Mouse (Mus musculus): Measurements from ENCODE around the gene Phc1.

Phc1 gene

DNA sequence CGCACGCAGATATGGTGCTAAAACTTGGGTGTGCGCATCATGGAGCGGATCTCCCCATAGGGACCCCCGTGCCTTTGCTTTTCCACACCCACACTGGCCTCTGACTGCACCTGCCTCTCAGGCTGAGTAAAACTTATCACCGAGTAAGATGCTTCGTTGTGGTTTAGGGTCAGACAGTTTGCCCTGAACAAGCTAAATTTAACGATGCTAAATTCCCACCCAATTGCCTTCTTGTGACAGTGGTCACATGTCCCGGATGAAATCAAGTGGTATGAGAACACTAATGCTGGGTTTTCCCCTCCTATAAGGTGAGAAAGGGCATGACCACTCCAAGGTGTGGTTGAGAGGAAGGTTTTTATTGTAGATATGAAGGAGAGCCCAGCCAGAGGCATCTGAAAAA, 46.6 kb downstream of the Phc1 start:
- no peak for DNase-seq

DNA sequence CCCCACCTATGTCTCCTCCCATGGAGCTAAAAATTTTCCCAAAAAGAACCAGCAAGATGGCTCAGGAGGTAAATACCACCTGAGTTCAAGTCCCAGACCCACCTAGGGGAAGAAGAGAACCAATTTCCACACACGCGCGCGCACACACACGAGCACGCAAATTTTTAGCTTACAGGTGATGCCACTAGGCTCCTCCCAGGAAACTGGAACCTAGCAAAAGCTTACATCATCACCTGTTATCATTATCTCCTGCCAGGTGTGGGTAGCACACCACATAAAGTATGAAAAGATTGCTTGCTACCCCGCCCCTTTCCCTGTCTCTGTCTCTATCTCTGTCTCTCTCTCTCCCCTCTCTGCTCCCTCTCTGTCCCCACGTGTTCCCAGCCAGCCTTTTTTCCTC, 47.2 kb downstream of the Phc1 start:
- no peak for DNase-seq

DNA sequence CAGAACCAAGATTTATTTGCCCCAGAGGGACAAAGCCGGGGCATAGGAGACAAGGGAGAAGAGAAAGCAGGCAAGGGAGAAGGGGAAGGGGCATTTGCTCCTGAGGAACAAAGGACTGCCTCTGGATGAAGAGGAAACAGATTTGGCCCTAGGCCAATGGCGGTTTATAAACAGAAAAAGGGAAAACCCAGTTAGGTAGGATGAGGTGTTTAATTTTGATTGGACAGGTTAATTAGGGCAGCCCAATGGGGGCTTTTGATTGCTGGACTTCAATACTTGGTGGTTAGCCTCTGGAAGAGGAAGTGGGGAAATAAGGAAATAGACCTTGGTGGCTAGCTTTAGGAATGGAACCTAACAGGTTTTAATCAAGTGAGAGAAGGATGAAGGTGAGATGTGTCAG, 48.2 kb downstream of the Phc1 start:
- no peak for DNase-seq

DNA sequence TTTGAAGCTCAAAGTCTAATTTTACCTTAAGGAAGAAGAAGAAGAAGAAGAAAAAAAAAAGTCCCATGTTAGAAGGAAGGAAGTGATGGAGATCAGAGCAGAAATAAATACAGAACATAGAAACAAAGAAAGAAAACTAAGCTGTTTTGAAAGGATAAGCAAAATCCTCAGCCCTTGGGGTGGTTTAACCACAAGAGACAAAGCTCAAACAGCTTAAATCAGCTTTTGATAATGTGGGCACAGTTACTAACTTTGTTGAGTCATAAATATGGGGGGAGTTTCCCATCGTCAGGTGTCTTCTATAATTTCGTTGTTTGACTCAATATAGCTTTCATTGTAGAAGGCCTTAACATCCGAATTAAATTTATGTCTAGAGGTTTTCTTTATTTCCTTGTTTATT, 48.6 kb downstream of the Phc1 start:
- DNase-seq = no peak

DNA sequence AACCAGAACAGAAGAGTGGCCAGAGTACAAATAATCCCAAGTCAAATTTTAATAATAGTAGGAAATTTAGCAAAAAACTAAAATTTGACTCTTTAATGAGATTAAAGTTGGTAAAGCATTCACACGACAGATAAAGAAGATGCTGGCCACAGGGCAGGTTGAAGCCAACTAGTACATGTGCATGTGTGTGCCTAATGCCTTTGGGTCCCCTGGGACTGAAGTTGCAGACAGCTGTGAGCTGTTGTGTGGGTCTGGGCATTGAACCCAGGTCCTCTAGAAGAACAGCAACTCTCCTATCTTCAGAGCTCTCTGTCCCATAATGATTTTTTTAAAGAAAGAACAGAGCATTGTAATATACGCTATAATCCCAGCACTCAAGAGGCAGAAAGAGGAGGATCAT, 49.1 kb downstream of the Phc1 start:
- no peak for DNase-seq

DNA sequence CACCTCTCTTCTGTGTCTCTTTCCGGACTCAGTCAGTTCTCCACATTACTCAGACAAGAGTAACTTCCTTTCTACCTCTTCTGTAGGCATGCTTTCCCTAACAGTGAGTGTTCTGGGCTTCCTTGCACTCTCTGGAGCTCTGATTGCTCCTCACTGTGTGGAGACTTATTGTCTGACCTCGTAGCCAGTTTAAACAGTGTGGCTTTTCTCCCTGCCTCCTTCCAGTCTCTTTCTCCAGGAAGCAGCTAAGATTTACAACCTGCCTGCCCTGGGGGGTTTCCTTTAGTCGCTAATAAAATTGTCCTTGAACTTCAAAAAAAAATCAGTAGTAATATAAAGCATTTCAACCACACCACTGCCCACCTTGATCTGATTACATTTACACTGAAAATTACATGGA, 50.1 kb downstream of the Phc1 start:
- DNase-seq = no peak

DNA sequence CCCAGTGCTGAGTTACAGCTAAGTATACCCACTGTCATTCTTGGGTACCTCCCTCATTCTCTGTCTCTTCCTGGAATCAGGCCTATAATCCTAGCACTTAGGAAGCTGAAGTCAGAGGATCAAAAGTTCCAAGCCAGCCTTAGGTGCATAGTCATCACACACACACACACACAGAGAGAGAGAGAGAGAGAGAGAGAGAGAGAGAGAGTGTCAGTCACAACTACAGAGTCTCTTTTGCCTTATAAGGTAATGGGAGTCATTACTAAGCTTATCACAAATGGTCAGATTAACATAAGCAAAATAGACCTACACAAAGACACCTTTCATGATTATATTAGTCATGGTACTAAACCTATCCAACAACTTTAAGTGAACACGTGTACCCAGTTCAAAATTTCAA, 51.0 kb downstream of the Phc1 start:
- DNase-seq = no peak

DNA sequence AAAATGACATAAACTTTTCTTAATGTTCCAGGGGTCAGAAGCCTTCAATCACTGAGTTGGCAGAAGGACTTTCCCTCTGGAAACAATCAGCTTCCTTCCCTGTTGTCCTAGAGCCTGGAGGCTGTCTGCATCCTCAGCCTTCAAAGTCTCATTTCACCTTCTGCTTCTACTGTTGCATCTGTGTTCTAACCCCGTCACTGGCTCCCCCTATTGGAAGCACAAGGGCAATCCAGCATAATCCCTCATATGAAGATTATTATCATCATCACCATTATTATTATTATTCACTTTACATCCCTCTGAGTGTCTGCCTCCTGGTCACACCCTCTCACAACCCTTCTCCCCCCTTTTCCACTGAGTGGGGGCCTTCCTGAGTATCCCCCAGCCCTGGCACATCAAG, 52.1 kb downstream of the Phc1 start:
- no peak for DNase-seq

DNA sequence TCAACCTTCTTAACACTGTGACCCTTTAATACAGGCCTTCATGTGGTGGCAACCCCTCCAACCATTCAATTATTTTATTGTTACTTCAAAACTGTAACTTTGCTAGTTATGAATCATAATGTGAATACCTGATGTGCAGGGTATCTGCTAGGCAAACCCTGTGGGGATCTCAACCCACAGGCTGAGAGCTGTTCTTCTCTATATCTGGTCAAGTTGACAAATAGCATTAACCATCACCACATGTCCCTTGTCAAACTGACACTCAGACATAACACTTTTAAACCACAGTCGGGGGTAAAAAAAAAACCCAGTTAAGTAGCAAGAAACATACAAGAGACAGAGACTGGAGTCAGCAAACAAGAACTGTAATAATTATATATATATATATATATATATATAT, 55.5 kb downstream of the Phc1 start:
- DNase-seq = no peak

DNA sequence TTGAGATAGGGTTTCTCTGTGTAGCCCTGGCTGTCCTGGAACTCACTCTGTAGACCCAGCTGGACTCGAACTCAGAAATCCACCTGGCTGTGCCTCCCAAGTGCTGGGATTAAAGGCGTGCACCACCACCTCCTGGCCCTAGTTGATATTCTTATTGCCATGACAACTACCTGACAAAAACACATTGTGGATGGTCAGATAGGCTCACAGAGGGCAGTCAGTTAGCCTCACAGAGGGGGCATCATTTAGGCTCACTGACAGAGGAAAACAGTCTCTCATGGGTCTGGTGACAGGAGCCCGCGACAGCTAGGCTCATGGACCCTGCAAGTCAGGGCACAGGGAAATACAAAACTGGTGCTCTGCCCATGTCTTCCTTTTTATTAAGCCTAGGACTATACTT, 56.1 kb downstream of the Phc1 start:
- DNase-seq = no peak

DNA sequence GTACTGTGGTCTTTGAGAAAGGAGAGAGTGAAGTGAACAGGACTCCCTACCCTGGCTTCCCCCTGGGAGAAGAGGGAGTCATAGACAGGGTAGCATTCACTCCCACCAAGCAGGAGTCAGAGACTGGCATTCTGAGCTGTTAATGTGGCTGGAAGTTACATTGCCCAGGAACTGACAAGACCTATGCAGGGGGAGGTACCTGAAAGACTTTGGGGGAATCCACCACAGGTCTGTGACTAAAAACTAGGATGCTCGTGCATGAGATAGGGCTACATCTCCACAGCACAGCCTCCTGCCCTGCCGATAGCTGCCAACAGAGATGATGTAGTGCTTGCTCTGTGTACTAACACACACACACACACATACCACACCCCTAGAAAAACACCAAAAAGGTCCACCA, 56.9 kb downstream of the Phc1 start:
- DNase-seq = no peak

DNA sequence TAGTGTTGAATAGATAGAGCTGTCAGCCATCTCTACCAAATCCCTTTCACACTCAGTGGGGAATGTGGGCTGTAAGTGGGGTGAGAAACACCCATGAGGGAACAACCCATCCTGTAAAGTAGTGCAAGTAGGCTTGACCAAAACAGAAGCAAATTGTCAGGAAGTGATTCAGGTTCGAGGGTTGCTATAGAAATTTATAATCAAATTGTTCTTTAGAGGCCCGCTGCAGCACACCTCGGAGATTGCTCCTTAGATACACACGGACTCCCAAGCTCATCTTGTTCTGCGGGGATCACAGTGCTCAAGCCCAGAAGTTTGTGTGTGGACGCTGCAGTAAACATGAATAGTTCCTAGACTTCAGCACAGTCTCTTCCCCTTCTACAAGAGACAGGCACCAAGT, 57.6 kb downstream of the Phc1 start, which contains the start of gene Klrg1:
Gene Klrg1 (minus strand): TSS at position 101 of the 400 bp plus-strand sequence.
- DNase-seq = no peak

DNA sequence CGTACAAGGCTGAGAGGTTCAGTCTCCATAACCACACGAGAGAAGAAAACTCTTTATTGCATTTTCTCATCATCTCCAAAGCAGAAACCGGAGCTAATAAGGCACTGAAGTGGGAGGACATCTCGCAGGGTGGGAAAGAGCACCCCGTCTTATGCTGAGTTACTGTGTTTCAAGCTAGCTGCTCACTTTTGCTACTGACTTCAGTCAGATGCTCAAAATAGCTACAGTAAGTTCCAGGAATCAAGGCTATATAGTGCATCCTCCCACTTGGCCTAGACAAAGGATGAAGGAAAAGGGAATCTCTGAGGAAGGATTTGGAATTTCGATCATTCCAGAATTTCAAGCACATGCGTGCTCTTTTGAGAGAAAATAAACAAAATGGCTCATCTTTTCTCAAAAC, 63.8 kb downstream of the Phc1 start:
- no peak for DNase-seq

DNA sequence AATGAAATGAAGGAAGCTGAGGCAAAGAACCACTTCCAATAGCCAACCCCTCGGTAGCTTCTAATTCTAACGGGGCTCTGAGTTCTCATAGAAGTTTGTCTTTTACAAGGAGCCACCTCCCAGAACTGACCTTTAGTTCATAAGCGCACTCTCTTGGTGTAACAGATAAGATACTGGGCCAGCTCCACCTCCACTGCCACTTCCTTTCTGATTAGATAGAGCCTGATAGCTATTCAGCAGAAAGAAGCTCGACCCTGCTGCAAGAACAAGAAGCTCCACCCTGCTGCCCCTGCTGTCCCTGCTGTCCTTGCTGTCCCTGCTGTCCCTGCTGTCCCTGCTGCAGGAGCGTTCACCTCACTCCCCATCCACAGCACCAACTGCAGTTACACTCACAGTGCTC, 65.8 kb downstream of the Phc1 start:
- no peak for DNase-seq

DNA sequence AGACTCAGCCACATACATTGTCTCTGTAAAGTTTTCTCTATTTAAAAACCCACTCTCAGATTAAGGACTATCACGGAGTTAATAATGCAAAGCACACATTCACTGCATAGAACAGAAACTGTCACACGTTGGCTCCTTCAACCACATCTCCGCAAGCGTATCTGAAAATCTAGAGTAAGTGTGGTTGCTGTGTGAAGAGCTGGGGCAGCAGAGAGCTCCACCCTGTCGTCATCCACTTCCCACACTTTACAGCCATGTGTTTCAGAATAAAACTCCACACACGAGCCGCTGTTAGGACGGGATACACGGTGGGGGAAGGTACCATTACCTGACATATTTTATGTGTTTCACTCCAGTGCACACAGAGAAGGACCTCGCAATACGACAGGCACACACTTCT, 70.2 kb downstream of the Phc1 start:
- no peak for DNase-seq

DNA sequence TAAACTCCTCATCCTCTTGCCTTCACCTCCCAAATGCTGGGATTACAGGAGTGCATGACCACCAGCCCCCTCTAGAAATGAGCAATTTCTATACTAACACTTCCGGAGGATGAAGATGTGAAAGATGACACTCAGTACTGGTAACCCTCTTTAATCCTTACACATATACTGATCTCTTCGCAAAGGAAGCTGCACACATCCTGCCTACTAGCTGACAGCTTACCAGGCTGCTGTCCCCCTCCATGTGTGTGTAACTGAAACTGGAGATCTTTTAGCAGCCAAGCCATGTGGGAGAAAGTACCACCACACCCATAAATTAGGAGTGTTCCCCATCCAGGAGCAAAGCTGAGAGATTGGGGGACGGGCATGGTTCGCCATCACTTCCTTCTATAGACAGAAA, 71.2 kb downstream of the Phc1 start:
- DNase-seq = no peak

DNA sequence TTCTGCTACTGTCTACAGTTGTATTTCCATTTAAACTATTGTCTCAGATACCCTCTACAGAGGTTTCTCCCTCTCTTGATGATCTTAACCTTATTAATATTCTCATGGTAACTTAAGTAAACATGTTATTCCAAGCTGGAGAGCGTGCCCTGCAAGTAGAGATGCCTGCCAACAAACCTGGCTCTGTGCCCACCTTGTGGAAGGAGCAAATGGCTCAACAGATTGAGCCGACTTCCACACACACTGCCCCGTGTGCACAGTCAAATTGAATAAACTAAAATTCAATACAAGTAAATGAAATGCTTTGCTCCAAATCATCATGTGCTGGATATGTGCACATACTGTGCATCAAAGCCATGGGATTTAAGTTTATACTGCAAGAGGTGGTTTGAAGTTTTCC, 71.8 kb downstream of the Phc1 start:
- no peak for DNase-seq

Data from thymus, postnatal 36 days (tissue).